Mouse (Mus musculus) CH12.LX (cell line): Measurements from ENCODE around the gene Igfals. TPM values are rescaled to one million over a fixed set of nuclear protein-coding genes. Genes with fewer than 3 reads are reported as not detected.
A peak's percentile ranks its signal among the peaks of the same experiment; 100 is the strongest.

ENCODE experiments used
- DNase-seq: peaks from one replicate; pipeline ENCODE4 v3.0.0-alpha.2; 2013; ENCODE audit errors: extremely low read depth
- H3K27ac ChIP-seq: 2 replicates; pipeline ENCODE4 v1.5.1; 2012; ENCODE audit warnings: low read depth, mild to moderate bottlenecking, control low read depth, moderate library complexity; ENCODE audit not compliant: insufficient read depth
- H3K27me3 ChIP-seq: replicated peaks from 2 replicates; pipeline ENCODE3; 2012; ENCODE audit warnings: inconsistent platforms
- H3K36me3 ChIP-seq, 2 experiments: replicated peaks in 1 of 2; 2 replicates each; pipeline versions ENCODE3 to v1.6.1; 2012; ENCODE audit warnings: inconsistent platforms in 1 of 2, low read length in 1 of 2, mild to moderate bottlenecking in 1 of 2, mixed read lengths in 1 of 2, moderate library complexity in 1 of 2; ENCODE audit not compliant: control insufficient read depth in 1 of 2, insufficient read depth in 1 of 2
- H3K4me1 ChIP-seq, 2 experiments: 2 replicates each; pipeline ENCODE4 v1.6.1; 2012; ENCODE audit warnings: inconsistent platforms in 1 of 2, moderate library complexity in 1 of 2; ENCODE audit not compliant: insufficient read depth in 2 of 2, control insufficient read depth in 1 of 2
- H3K4me2 ChIP-seq: 2 replicates; pipeline ENCODE4 v1.6.1; 2012; ENCODE audit warnings: low read depth, mild to moderate bottlenecking, control low read depth; ENCODE audit not compliant: poor library complexity, insufficient read depth, severe bottlenecking
- H3K4me3 ChIP-seq, 3 experiments: fragments of 150-350 bp in 1 of 3; sonication (generic) in 1 of 3; replicated peaks in 1 of 3; 2 replicates each; pipeline versions ENCODE3 to v1.5.1; 2011 to 2012; ENCODE audit warnings: low read depth in 2 of 3, low read length in 2 of 3, mild to moderate bottlenecking in 2 of 3, moderate library complexity in 2 of 3, control low read depth in 1 of 3, improper control_type of control experiment in 1 of 3, inconsistent platforms in 1 of 3, mixed read lengths in 1 of 3; ENCODE audit not compliant: poor library complexity in 1 of 3
- H3K79me2 ChIP-seq: replicated peaks from 2 replicates; pipeline ENCODE4 v1.6.1; 2012; ENCODE audit warnings: mild to moderate bottlenecking, moderate library complexity; ENCODE audit not compliant: control insufficient read depth, poor library complexity, insufficient read depth, severe bottlenecking; ENCODE audit errors: extremely low read depth
- H3K9ac ChIP-seq: 2 replicates; pipeline ENCODE4 v1.6.1; 2012; ENCODE audit warnings: low read depth, mild to moderate bottlenecking, control low read depth, moderate library complexity; ENCODE audit not compliant: insufficient read depth
- H3K9me3 ChIP-seq: replicated peaks from 2 replicates; pipeline ENCODE3; 2012; ENCODE audit warnings: low read length, inconsistent platforms, mixed read lengths
- BHLHE40 ChIP-seq: IDR thresholded peaks from 2 replicates; pipeline ENCODE4 v1.6.1; 2011; ENCODE audit warnings: mild to moderate bottlenecking, low read depth, low read length, improper control_type of control experiment
- E2F4 ChIP-seq: IDR thresholded peaks from 2 replicates; pipeline ENCODE4 v1.6.1; 2011; ENCODE audit warnings: low read depth, low read length, improper control_type of control experiment; ENCODE audit not compliant: insufficient replicate concordance
- IRF4 ChIP-seq: IDR thresholded peaks from 2 replicates; pipeline ENCODE4 v1.6.1; 2014; ENCODE audit warnings: low read depth, mild to moderate bottlenecking, inconsistent platforms, low read length, improper control_type of control experiment
- MEF2A ChIP-seq: IDR thresholded peaks from 2 replicates; pipeline ENCODE4 v1.6.1; 2014; ENCODE audit warnings: low read depth, mild to moderate bottlenecking, inconsistent platforms, low read length, improper control_type of control experiment, borderline replicate concordance
- NELFE ChIP-seq: IDR thresholded peaks from 2 replicates; pipeline ENCODE4 v1.6.1; 2011; ENCODE audit warnings: low read depth, low read length, improper control_type of control experiment
- POLR2A ChIP-seq: IDR thresholded peaks from 2 replicates; pipeline ENCODE4 v1.6.1; 2011; ENCODE audit warnings: low read depth, mild to moderate bottlenecking, improper control_type of control experiment, low read length
- POLR2AphosphoS2 ChIP-seq: IDR thresholded peaks from 2 replicates; pipeline ENCODE4 v1.6.1; 2011; ENCODE audit warnings: low read depth, low read length, improper control_type of control experiment
- SIN3A ChIP-seq: IDR thresholded peaks from 2 replicates; pipeline ENCODE4 v1.6.1; 2012; ENCODE audit warnings: low read length, improper control_type of control experiment, inconsistent platforms
- dilution Hi-C: fragments of 300-500 bp; cut with MboI; formaldehyde crosslinking; loops from 2 replicates; pipeline ENCODE4 v1.14.3; 2020; ENCODE audit warnings: low sequenced_read_pairs; ENCODE audit not compliant: extremely low pct_unique_long_range_greater_than_20kb, extremely low pct_ligation_motif_present
- in situ Hi-C: fragments of 300-500 bp; cut with MboI; formaldehyde crosslinking; loops from 3 replicates; pipeline ENCODE4 v1.14.3; 2019; ENCODE audit warnings: low sequenced_read_pairs, low pct_ligation_motif_present, low pct_unique_long_range_greater_than_20kb, mixed read lengths
- polyA plus RNA-seq: library from polyadenylated mRNA; unstranded; fragments of >175 nt; gene quantifications from 2 replicates; pipeline ENCODE4 v1.2.1, GENCODE M21; 2012; ENCODE audit warnings: low read depth; ENCODE audit not compliant: insufficient read length
- total RNA-seq, 2 experiments: library from RNA; depleted of rRNA; stranded (reverse); fragments of 300-350 nt in 1 of 2; fragments of >200 nt in 1 of 2; gene quantifications; 2 replicates each; pipeline ENCODE4 v1.2.3; 2012 to 2014

Gene Igfals
- total and polyA plus RNA-seq, 3 experiments, result 5.0 to 9.8 (median 6.3) TPM

GRCm38 (mm10) chr17:24895571-24896240, 29.9 kb downstream of the Igfals start:
- no peaks in the 10 kb centered on the region for H3K27me3 ChIP-seq
- peak; percentile 27 for DNase-seq
- dilution Hi-C loops, result no loop called here
- no peak; the same call in 1 of the 2 replicates for TF ChIP-seq POLR2AphosphoS2
- 0 out of 2 replicates have a peak, but pooled peaks have one; percentile 10 for TF ChIP-seq SIN3A
- no peak for TF ChIP-seq E2F4
- in situ Hi-C loops, result no loop called here
- no peaks in the 10 kb centered on the region for H3K9me3 ChIP-seq
- H3K36me3 ChIP-seq, result peaks cover 67 to 72% of the 10 kb centered on the region in 2 experiments
- H3K4me1 ChIP-seq, result peaks cover 15 to 61% of the 10 kb centered on the region in 2 experiments
- peak overlapping the region; percentile 83 to 94 (median 92) for H3K4me3 ChIP-seq
- peak overlapping the region; percentile 74 for H3K9ac ChIP-seq
- peak overlapping the region; percentile 91 for H3K4me2 ChIP-seq
- H3K79me2 ChIP-seq, result peaks cover 15% of the 10 kb centered on the region
- peak overlapping the region; percentile 68 for H3K27ac ChIP-seq

GRCm38 (mm10) chr17:24896241-24896992, 30.6 kb downstream of the Igfals start, which contains the start of gene Nme3:
TSS of gene Nme3 (plus strand) at chr17:24896500.
- H3K9me3 ChIP-seq, result no peaks in the 10 kb centered on the region
- dilution Hi-C loops, result no loop called here
- peaks cover 15% of the 10 kb centered on the region for H3K79me2 ChIP-seq
- peak; percentile 73 for DNase-seq
- TF ChIP-seq POLR2A (peak; percentile 42; the same call in 1 of the 2 replicates), SIN3A (peak; percentile 53; the same call in 1 of the 2 replicates), NELFE (no peak), E2F4 (no peak)
- TF ChIP-seq, all 38 proteins: peak for 2
- in situ Hi-C loops, result no loop called here
- peak within 1 kb of the TSS; percentile 68 for H3K27ac ChIP-seq
- H3K9ac ChIP-seq, result peak within 1 kb of the TSS; percentile 74
- H3K4me2 ChIP-seq, result peak within 1 kb of the TSS; percentile 91
- peaks cover 67 to 72% of the 10 kb centered on the region in 2 experiments for H3K36me3 ChIP-seq
- peaks cover 12 to 54% of the 10 kb centered on the region in 2 experiments for H3K4me1 ChIP-seq
- peak within 1 kb of the TSS; percentile 83 to 94 (median 92) for H3K4me3 ChIP-seq
- no peaks in the 10 kb centered on the region for H3K27me3 ChIP-seq

- peak overlapping the region; percentile 91 for H3K4me2 ChIP-seq
- H3K27ac ChIP-seq, result no peak overlapping the region
- peaks cover 15% of the 10 kb centered on the region for H3K79me2 ChIP-seq
- peak overlapping the region; percentile 74; the same call in 1 of the 2 replicates for H3K9ac ChIP-seq
- no peak for TF ChIP-seq BHLHE40
- TF ChIP-seq MEF2A, result no peak
- TF ChIP-seq IRF4, result no peak
- in situ Hi-C loops, result no loop called here
- peak overlapping the region; percentile 83 to 94 (median 92) for H3K4me3 ChIP-seq
- H3K4me1 ChIP-seq, result peaks cover 12 to 49% of the 10 kb centered on the region in 2 experiments
- no peaks in the 10 kb centered on the region for H3K27me3 ChIP-seq
- DNase-seq, result no peak
- dilution Hi-C loops, result no loop called here
- H3K36me3 ChIP-seq, result peaks cover 68 to 76% of the 10 kb centered on the region in 2 experiments
- H3K9me3 ChIP-seq, result no peaks in the 10 kb centered on the region
Observed at GRCm38 (mm10) chr17:24896993-24897269, 31.1 kb downstream of the Igfals start.
